Mouse (Mus musculus) stomach, embryonic 14.5 days (tissue): ENCODE measurements at regions not wholly inside any gene's neighbourhood (a gene's known extent, or its start where the extent isn't known, plus 50 kb on each side); places are given as distances from the start of the nearest gene placed in this dataset.

ENCODE experiments used
- ATAC-seq: fragments of 200-750 bp; cut with Nextera tagmentation; 2 replicates; pipeline ENCODE4 v1.8.0; 2017; ENCODE audit warnings: low read depth, moderate TSS enrichment; ENCODE audit not compliant: insufficient number of reproducible peaks, insufficient read depth, low FRiP score
- H3K27ac ChIP-seq: fragments of 300-500 bp; sonication (generic); 2 replicates; pipeline ENCODE4 v1.5.1; 2014; ENCODE audit warnings: mild to moderate bottlenecking, low read length, moderate library complexity, mixed read lengths
- H3K27me3 ChIP-seq: fragments of 300-500 bp; sonication (generic); 2 replicates; pipeline ENCODE4 v1.6.1; 2014; ENCODE audit warnings: low read length, control low read depth, mixed read lengths; ENCODE audit not compliant: control insufficient read depth, insufficient read depth
- H3K36me3 ChIP-seq: fragments of 300-500 bp; sonication (generic); 2 replicates; pipeline ENCODE4 v1.6.1; 2014; ENCODE audit warnings: mild to moderate bottlenecking, control low read depth, low read length, moderate library complexity, mixed read lengths; ENCODE audit not compliant: control insufficient read depth, insufficient read depth
- H3K4me1 ChIP-seq: fragments of 300-500 bp; sonication (generic); 2 replicates; pipeline ENCODE4 v1.6.1; 2014; ENCODE audit warnings: low read length, control low read depth, mixed read lengths; ENCODE audit not compliant: control insufficient read depth, insufficient read depth
- H3K4me2 ChIP-seq: fragments of 300-500 bp; sonication (generic); replicated peaks from 2 replicates; pipeline ENCODE4 v1.6.1; 2014; ENCODE audit warnings: low read depth, low read length, control low read depth
- H3K4me3 ChIP-seq: fragments of 300-500 bp; sonication (generic); 2 replicates; pipeline ENCODE4 v1.5.1; 2014; ENCODE audit warnings: low read depth, low read length, control low read depth
- H3K9ac ChIP-seq: fragments of 300-500 bp; sonication (generic); replicated peaks from 2 replicates; pipeline ENCODE4 v1.6.1; 2014; ENCODE audit warnings: low read depth, mild to moderate bottlenecking, control low read depth, low read length, moderate library complexity, mixed read lengths
- H3K9me3 ChIP-seq: fragments of 300-500 bp; sonication (generic); 2 replicates; pipeline ENCODE4 v1.6.1; 2016; ENCODE audit warnings: low read depth, low read length, control low read depth; ENCODE audit not compliant: control insufficient read depth
- WGBS: fragments of 180-500 bp; shearing (Covaris S2); extraction: QIAGEN DNeasy Blood & Tissue Kit; methylation state at CpG from one replicate; pipeline ENCODE4 v1.1.7; 2014; 5-methylcytosine and 5-hydroxymethylcytosine counted together

DNA sequence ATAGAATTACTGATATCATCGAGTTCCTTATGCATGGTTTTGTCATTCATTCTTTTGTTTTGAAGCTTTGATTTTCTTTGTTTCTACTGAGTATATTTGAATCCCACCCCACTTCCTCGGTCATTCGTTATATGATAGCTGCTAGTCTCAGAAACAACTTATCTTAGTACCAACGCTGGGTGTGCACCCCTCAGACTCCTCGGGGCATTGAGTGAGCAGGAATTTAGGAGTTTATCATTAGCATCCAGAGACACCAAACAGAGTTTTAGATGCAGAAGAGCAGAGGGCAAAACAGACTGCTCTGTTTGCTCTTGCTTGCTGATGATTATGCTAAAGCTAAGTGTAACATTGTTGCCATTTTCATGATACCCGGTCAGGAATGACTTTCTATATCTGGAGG lies 115.3 kb downstream of the Zbtb18 start:
- Histone ChIP-seq H3K27me3 (no peaks in the 10 kb centered on the region), H3K4me1 (no peaks in the 10 kb centered on the region; the same call in 1 of the 2 replicates), H3K4me3 (no peak overlapping the region), H3K9me3 (no peaks in the 10 kb centered on the region), H3K4me2 (no peak overlapping the region), H3K36me3 (no peaks in the 10 kb centered on the region), H3K9ac (no peak overlapping the region), H3K27ac (no peak overlapping the region)
- ATAC-seq = no peak
- 68% methylated on average over 6 of the region's 6 CpGs for WGBS

DNA sequence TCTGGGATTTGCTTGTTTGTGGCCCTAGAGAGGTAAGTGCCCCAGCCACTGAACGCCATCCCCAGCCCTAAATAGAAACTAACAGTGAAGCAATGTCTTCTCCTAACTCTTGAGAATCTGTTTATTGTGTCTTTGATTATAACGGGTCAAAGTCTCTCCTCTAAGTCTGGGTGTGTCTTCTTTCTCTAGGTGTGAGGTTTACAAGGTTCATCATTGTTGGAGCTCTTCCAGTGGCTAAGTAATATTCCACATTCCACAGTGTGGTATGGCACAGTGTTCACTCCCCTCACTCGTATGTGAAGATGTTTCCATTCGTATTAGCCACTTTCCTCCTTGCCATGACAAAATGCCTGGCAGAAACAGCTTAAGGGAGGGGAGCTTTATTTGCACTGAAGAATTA lies 115.7 kb downstream of the Zbtb18 start:
- WGBS = 58% methylated on average over 4 of the region's 4 CpGs
- Histone ChIP-seq H3K4me2 (no peak overlapping the region), H3K4me1 (no peaks in the 10 kb centered on the region; the same call in 1 of the 2 replicates), H3K36me3 (no peaks in the 10 kb centered on the region), H3K4me3 (no peak overlapping the region), H3K9me3 (no peaks in the 10 kb centered on the region), H3K9ac (no peak overlapping the region), H3K27ac (no peak overlapping the region), H3K27me3 (no peaks in the 10 kb centered on the region)
- ATAC-seq = no peak

DNA sequence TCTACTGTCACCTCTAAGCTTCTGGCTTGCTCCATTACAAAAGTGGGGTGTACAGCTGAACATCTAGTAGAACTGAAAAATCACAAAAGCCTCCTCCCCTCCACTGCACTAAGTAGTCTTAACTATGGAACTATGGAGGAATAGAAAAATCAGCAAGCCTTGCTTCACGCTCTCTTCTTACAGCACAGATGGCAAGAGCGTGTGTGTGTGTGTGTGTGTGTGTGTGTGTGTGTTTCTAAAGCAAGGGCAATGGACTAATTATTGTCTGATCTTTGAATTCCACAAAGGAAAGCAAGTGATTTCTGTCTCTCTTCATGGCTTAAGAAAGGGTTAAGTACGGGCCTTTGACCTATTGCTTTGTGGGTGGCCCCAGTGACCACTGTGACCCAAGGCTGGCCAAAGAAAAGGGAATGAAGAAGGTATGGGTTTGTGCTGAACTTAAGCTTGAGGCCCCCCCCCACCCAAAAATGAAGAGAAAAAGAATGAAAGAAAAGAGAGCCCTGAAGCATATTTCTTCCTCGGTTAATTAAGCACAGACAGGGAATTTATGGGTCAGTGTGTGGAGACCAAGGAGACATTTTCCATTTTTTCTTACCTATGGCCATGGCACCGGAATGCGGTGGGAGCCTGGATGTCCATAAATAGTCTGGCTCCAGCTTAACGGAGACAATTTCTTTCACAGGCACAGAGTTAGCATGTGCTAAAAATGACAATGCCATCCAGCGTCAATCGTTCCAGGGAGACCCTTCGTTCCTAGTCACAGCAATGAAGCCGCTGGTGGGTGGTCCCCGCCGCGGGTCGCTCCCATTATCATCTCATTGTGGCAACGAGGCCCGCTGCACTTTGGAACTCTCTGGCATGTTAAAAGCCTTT lies 119.8 kb downstream of the Zbtb18 start:
- 72% methylated on average over 17 of the region's 17 CpGs for WGBS
- no peaks in the 10 kb centered on the region for H3K9me3 ChIP-seq
- no peaks in the 10 kb centered on the region for H3K27me3 ChIP-seq
- H3K4me1 ChIP-seq = no peaks in the 10 kb centered on the region
- no peak for ATAC-seq
- H3K4me2 ChIP-seq = no peak overlapping the region
- no peak overlapping the region for H3K9ac ChIP-seq
- no peak overlapping the region for H3K4me3 ChIP-seq
- no peak overlapping the region for H3K27ac ChIP-seq
- H3K36me3 ChIP-seq = no peaks in the 10 kb centered on the region

DNA sequence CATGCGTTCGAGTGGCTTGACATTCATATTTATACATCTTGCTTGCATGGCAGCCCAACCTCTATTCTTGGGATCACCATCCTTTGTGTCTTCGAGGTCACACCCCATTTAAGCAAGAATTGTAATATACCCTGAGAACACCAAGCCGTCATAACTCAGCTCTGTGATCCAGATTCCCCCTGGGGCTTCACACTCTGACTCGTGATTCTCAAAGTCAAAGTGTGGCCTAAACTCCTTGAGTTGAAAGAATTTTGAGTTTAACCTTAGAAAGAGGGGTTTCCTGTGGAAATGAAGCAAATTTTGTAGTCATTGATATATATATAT lies 120.4 kb downstream of the Zbtb18 start:
- Histone ChIP-seq H3K27ac (no peak overlapping the region), H3K4me1 (no peaks in the 10 kb centered on the region), H3K27me3 (no peaks in the 10 kb centered on the region), H3K4me2 (no peak overlapping the region), H3K9me3 (no peaks in the 10 kb centered on the region), H3K4me3 (no peak overlapping the region), H3K36me3 (no peaks in the 10 kb centered on the region), H3K9ac (no peak overlapping the region)
- WGBS = 69% methylated on average over 5 of the region's 5 CpGs
- no peak for ATAC-seq

DNA sequence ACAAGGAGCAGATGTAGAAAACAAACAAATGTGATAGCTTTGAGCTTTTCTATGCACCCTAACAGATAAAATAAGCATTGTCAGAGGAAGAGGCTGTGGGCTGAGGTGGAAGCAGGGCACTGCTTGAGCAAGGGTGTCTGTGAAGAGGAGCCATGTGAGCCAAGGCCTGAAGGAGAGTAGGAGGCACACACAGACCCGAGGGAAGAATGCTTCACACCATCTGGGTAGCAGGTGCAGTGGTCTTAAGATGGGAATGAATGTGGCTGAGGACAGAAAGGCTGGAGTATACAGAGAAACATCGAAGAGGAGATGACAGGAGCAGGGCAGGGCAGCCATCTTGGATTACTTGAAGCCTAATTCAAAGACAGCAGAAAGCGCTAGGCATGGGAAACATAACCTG lies 123.5 kb downstream of the Zbtb18 start:
- H3K9ac ChIP-seq = no peak overlapping the region
- H3K4me3 ChIP-seq = no peak overlapping the region
- no peaks in the 10 kb centered on the region for H3K27me3 ChIP-seq
- WGBS = 88% methylated on average over 3 of the region's 3 CpGs
- no peak overlapping the region for H3K27ac ChIP-seq
- H3K4me1 ChIP-seq = no peaks in the 10 kb centered on the region
- no peak for ATAC-seq
- no peaks in the 10 kb centered on the region for H3K36me3 ChIP-seq
- no peak overlapping the region for H3K4me2 ChIP-seq
- H3K9me3 ChIP-seq = no peaks in the 10 kb centered on the region

DNA sequence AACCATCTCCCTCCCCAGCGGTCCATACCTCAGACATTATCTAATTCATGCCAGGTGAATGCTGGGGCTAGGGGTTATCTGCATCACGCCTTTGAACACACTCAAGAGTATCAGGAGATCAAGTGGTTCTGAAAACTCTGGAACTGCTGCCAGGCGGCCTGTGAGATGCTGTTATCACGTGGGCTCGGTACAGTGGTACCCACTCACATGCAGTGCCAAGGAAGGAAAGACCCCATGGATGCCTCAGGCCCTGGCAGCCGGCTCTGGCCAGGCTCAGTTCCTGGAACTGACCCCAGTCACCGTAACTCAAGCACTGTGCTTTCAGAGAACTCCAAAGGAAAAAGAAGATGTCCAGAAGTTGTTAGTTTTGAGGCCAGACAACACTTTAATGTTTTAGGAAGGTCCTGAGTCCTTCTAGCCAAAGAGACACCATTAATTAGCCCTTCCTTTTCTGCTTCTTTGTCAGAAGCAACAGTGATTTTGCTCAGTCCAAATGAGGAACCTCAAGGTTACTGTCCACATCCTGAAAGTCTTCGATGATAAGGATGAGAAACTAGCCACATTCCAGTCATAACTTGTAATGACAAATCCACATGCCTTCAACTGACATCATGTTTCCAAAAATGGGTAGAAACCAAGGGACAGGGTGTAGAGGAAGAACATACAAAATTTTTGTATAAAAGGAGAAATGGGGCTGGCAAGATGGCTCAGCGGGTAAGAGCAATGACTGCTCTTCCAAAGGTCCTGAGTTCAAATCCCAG lies 126.1 kb downstream of the Zbtb18 start:
- Histone ChIP-seq H3K4me2 (no peak overlapping the region), H3K36me3 (no peaks in the 10 kb centered on the region), H3K9me3 (no peaks in the 10 kb centered on the region), H3K4me1 (no peaks in the 10 kb centered on the region), H3K4me3 (no peak overlapping the region), H3K27ac (no peak overlapping the region), H3K9ac (no peak overlapping the region), H3K27me3 (no peaks in the 10 kb centered on the region)
- no peak for ATAC-seq
- WGBS = 79% methylated on average over 9 of the region's 9 CpGs

DNA sequence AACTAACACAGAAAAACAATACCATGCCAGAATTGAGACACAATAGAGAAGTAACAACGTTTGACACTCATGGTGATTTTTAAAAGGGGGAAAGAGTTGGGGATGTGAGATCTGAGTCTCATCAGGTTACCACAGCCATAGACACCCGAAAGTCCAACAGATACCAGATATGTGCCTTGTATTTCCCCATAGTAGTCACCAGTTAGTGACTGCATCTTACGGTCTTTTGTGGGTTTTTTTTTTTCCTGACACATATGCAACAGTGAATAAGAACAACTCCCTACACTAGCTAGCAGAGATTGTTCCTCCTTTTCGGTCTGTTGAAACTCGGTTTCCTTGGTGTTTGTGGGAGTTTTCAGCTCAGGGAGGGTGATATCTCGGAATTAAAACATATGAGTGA lies 127.4 kb downstream of the Zbtb18 start:
- Histone ChIP-seq H3K27ac (no peak overlapping the region), H3K27me3 (no peaks in the 10 kb centered on the region), H3K4me3 (no peak overlapping the region), H3K4me1 (no peaks in the 10 kb centered on the region), H3K36me3 (no peaks in the 10 kb centered on the region), H3K4me2 (no peak overlapping the region), H3K9ac (no peak overlapping the region), H3K9me3 (no peaks in the 10 kb centered on the region)
- no peak for ATAC-seq
- 84% methylated on average over 6 of the region's 6 CpGs for WGBS

DNA sequence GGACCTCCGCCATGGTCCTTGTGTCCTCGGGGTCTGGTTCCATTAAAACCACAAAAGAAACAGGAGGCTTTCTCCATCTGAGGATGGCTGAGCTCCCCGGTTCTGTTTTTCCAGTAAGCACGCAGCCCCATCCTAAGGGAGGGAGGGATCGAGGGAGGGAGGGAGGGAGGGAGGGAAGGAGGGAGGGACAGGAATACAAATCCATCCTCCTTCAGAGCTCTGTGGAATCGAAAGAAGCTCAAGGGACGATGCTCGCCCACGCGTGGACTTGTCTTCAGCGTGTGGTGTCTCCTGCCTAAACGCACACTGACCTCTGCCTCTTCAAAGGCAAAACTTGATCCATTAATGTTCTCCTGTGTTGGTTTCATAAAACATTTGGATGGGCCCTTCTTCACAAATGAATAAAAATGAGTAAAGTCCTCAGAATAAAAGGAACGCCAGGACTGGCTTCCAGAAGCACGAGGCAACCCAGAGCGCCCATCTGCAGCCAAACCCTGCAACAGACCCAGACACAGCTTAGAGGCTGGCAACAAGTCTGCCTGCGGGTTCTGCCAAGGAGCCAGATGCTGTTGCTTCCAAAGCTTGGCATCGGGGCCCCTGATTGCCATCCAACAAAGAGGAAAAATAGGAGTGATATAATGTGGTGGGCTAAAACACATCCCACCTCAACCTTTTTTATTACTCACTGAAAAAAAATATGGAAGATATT lies 131.0 kb downstream of the Zbtb18 start:
- WGBS = 84% methylated on average over 17 of the region's 17 CpGs
- H3K27ac ChIP-seq = no peak overlapping the region
- no peaks in the 10 kb centered on the region for H3K9me3 ChIP-seq
- no peak overlapping the region for H3K4me3 ChIP-seq
- no peak overlapping the region for H3K9ac ChIP-seq
- H3K4me1 ChIP-seq = no peaks in the 10 kb centered on the region
- H3K4me2 ChIP-seq = no peak overlapping the region
- no peaks in the 10 kb centered on the region for H3K27me3 ChIP-seq
- H3K36me3 ChIP-seq = no peaks in the 10 kb centered on the region
- ATAC-seq = no peak
